Mouse (Mus musculus) myocyte (in vitro differentiated cells): ENCODE measurements around the gene Lrmda. TPM values are rescaled to one million over a fixed set of nuclear protein-coding genes. Genes with fewer than 3 reads are reported as not detected.

Experiments
- H3K27me3 ChIP-seq: one replicate; pipeline ENCODE4 v1.6.1; 2011; ENCODE audit not compliant: control insufficient read depth, insufficient read depth, insufficient read length
- H3K36me3 ChIP-seq: one replicate; pipeline ENCODE4 v1.6.1; 2011; ENCODE audit not compliant: control insufficient read depth, insufficient read depth
- H3K4me2 ChIP-seq: one replicate; pipeline ENCODE4 v1.6.1; 2011; ENCODE audit warnings: low read depth, control low read depth
- H3K4me3 ChIP-seq: one replicate; pipeline ENCODE4 v1.5.1; 2011; ENCODE audit warnings: mild to moderate bottlenecking, control low read depth, moderate library complexity
- H3K79me2 ChIP-seq: one replicate; pipeline ENCODE4 v1.6.1; 2011; ENCODE audit not compliant: control insufficient read depth, insufficient read depth
- H3ac ChIP-seq: one replicate; pipeline ENCODE4 v1.6.1; 2011; ENCODE audit not compliant: control insufficient read depth, insufficient read length
- CEBPB ChIP-seq: IDR thresholded peaks from 2 replicates; pipeline ENCODE4 v1.6.1; 2011; ENCODE audit warnings: mild to moderate bottlenecking, moderate library complexity; ENCODE audit not compliant: poor library complexity, insufficient read depth, severe bottlenecking
- E2F4 ChIP-seq: IDR thresholded peaks from one replicate; pipeline ENCODE4 v1.6.1; 2011; ENCODE audit warnings: mild to moderate bottlenecking, control low read depth, moderate library complexity; ENCODE audit not compliant: insufficient read depth
- MAX ChIP-seq: IDR thresholded peaks from one replicate; pipeline ENCODE4 v1.6.1; 2011; ENCODE audit warnings: low read depth, mild to moderate bottlenecking, control low read depth
- MYOD1 ChIP-seq, 3 experiments: IDR thresholded peaks; one replicate each; pipeline ENCODE4 v1.6.1; 2011; ENCODE audit warnings: control low read depth in 2 of 3, low read depth in 2 of 3, mild to moderate bottlenecking in 2 of 3, moderate library complexity in 1 of 3; ENCODE audit not compliant: insufficient read length in 2 of 3, control insufficient read depth in 1 of 3
- MYOG ChIP-seq, 3 experiments: IDR thresholded peaks; one replicate each; pipeline ENCODE4 v1.6.1; 2011; ENCODE audit warnings: control low read depth in 2 of 3, low read depth in 2 of 3, mild to moderate bottlenecking in 2 of 3; ENCODE audit not compliant: insufficient read length in 2 of 3, control insufficient read depth in 1 of 3, insufficient read depth in 1 of 3
- POLR2A ChIP-seq: IDR thresholded peaks from one replicate; pipeline ENCODE4 v1.6.1; 2011; ENCODE audit warnings: low read depth, mild to moderate bottlenecking, control low read depth, moderate library complexity; ENCODE audit not compliant: insufficient read length
- POLR2AphosphoS2 ChIP-seq: IDR thresholded peaks from one replicate; pipeline ENCODE4 v1.6.1; 2011; ENCODE audit warnings: low read depth, control low read depth; ENCODE audit not compliant: insufficient read length
- REST ChIP-seq: IDR thresholded peaks from one replicate; pipeline ENCODE4 v1.6.1; 2011; ENCODE audit warnings: mild to moderate bottlenecking, control low read depth, moderate library complexity; ENCODE audit not compliant: insufficient read depth, insufficient read length
- SRF ChIP-seq: IDR thresholded peaks from one replicate; pipeline ENCODE4 v1.6.1; 2011; ENCODE audit warnings: low read depth; ENCODE audit not compliant: control insufficient read depth, insufficient read length
- TCF12 ChIP-seq: IDR thresholded peaks from one replicate; pipeline ENCODE4 v1.6.1; 2011; ENCODE audit warnings: mild to moderate bottlenecking, control low read depth; ENCODE audit not compliant: poor library complexity, insufficient read depth, severe bottlenecking
- TCF3 ChIP-seq: IDR thresholded peaks from one replicate; pipeline ENCODE4 v1.6.1; 2011; ENCODE audit warnings: low read depth, control low read depth; ENCODE audit not compliant: insufficient read length
- USF1 ChIP-seq: IDR thresholded peaks from one replicate; pipeline ENCODE4 v1.6.1; 2011; ENCODE audit warnings: low read depth, mild to moderate bottlenecking, control low read depth, moderate library complexity
- polyA plus RNA-seq: library from polyadenylated mRNA; unstranded; fragments of >200 nt; fragmentation: generic; extraction: Trizol; gene quantifications from one replicate; pipeline ENCODE4 v1.2.1, GENCODE M21; 2012; ENCODE audit warnings: missing spikeins

Gene Lrmda
- polyA plus RNA-seq, 1 experiment = 1.9 TPM

GRCm38 (mm10) chr14:22573585-22573984 is 554.1 kb downstream of the Lrmda start:
- H3K79me2 ChIP-seq = no peaks in the 10 kb centered on the region
- no peak overlapping the region for H3K4me2 ChIP-seq
- no peaks in the 10 kb centered on the region for H3K27me3 ChIP-seq
- no peak overlapping the region for H3K4me3 ChIP-seq
- TF ChIP-seq TCF12 = no peak
- no peak for TF ChIP-seq POLR2AphosphoS2
- TF ChIP-seq CEBPB = no peak
- TF ChIP-seq USF1 = no peak
- TF ChIP-seq REST = no peak
- no peak for TF ChIP-seq TCF3
- TF ChIP-seq MYOD1 (IDR thresholded peaks at IDR 0.05; ENCODE audit: control insufficient read depth in 1 of 3, insufficient read length in 2 of 3, low read depth in 2 of 3) = no peak
- no peak for TF ChIP-seq MAX
- H3ac ChIP-seq = no peak overlapping the region
- no peaks in the 10 kb centered on the region for H3K36me3 ChIP-seq

- Histone ChIP-seq H3K4me2 (no peak overlapping the region), H3K79me2 (no peaks in the 10 kb centered on the region), H3K27me3 (no peaks in the 10 kb centered on the region), H3K36me3 (no peaks in the 10 kb centered on the region), H3ac (no peak overlapping the region), H3K4me3 (no peak overlapping the region)
- TF ChIP-seq REST = no peak
Measured at GRCm38 (mm10) chr14:22574006-22574405, 554.5 kb downstream of the Lrmda start.

GRCm38 (mm10) chr14:22576441-22576840 is 556.9 kb downstream of the Lrmda start:
- Histone ChIP-seq H3ac (no peak overlapping the region), H3K79me2 (no peaks in the 10 kb centered on the region), H3K4me2 (no peak overlapping the region), H3K4me3 (no peak overlapping the region), H3K36me3 (no peaks in the 10 kb centered on the region), H3K27me3 (no peaks in the 10 kb centered on the region)
- TF ChIP-seq E2F4 (no peak), POLR2AphosphoS2 (no peak), USF1 (no peak), POLR2A (no peak), CEBPB (no peak), SRF (no peak), MYOD1 (IDR thresholded peaks at IDR 0.05; ENCODE audit: control insufficient read depth in 1 of 3, insufficient read length in 2 of 3, low read depth in 2 of 3) (no peak)

GRCm38 (mm10) chr14:22577411-22578037 is 558.0 kb downstream of the Lrmda start:
- no peak overlapping the region for H3K4me3 ChIP-seq
- TF ChIP-seq MYOD1 (IDR thresholded peaks at IDR 0.05; ENCODE audit: control insufficient read depth in 1 of 3, insufficient read length in 2 of 3, low read depth in 2 of 3) (no peak), SRF (no peak), REST (no peak), USF1 (no peak), TCF12 (no peak), MYOG (IDR thresholded peaks at IDR 0.05; ENCODE audit: control insufficient read depth in 1 of 3, insufficient read depth in 1 of 3, insufficient read length in 2 of 3, low read depth in 2 of 3) (no peak), E2F4 (no peak), TCF3 (no peak), MAX (no peak)
- H3K4me2 ChIP-seq = peak overlapping the region; percentile 22

DNA sequence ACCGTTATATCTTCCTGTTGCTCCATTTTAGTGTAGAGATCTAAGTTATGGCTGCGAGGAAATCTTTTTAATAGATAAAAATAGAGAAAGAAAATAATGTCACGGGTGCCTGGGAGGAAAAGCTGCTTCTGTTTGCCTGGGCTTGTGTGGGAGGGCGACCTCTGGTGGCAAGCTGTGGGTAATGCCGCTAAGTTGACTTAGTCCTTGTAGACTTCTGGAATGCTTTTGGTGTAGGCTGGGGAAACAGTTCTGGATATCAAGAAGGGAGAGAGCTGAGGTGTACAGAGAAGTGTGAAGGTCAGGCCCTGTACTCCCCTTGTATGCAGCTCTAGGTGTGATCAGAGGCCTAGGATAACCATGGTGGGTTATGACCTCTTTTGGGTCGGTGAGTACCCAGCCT is 558.7 kb downstream of the Lrmda start:
- Histone ChIP-seq H3K4me2 (peak overlapping the region; percentile 22), H3K4me3 (no peak overlapping the region), H3K79me2 (no peaks in the 10 kb centered on the region), H3K27me3 (no peaks in the 10 kb centered on the region), H3K36me3 (no peaks in the 10 kb centered on the region), H3ac (no peak overlapping the region)
- TF ChIP-seq CEBPB (no peak), POLR2A (no peak), POLR2AphosphoS2 (no peak)

More at GRCm38 (mm10) chr14:22577411-22578037, 558.0 kb downstream of the Lrmda start:
- H3K36me3 ChIP-seq = no peaks in the 10 kb centered on the region
- H3K27me3 ChIP-seq = no peaks in the 10 kb centered on the region
- no peak overlapping the region for H3ac ChIP-seq
- H3K79me2 ChIP-seq = no peaks in the 10 kb centered on the region

- no peaks in the 10 kb centered on the region for H3K27me3 ChIP-seq
- no peaks in the 10 kb centered on the region for H3K79me2 ChIP-seq
- no peaks in the 10 kb centered on the region for H3K36me3 ChIP-seq
- H3ac ChIP-seq = no peak overlapping the region
- no peak overlapping the region for H3K4me2 ChIP-seq
- H3K4me3 ChIP-seq = no peak overlapping the region
- no peak for TF ChIP-seq SRF
Measured at GRCm38 (mm10) chr14:22578986-22579385, 559.5 kb downstream of the Lrmda start.
